Mouse (Mus musculus) olfactory bulb, adult 2 months (tissue): Measurements from ENCODE around the gene Synpo2l.

Experiments used
- CTCF ChIP-seq: fragments of 200-500 bp; IDR thresholded peaks from 2 replicates; pipeline ENCODE4 v1.5.1; 2012; ENCODE audit warnings: low read depth, mild to moderate bottlenecking, low read length, moderate library complexity; ENCODE audit not compliant: insufficient read depth
- POLR2A ChIP-seq: fragments of 200-500 bp; IDR thresholded peaks from 2 replicates; pipeline ENCODE4 v1.6.1; 2012; ENCODE audit warnings: mild to moderate bottlenecking, low read depth, low read length, moderate library complexity; ENCODE audit not compliant: insufficient read depth

DNA sequence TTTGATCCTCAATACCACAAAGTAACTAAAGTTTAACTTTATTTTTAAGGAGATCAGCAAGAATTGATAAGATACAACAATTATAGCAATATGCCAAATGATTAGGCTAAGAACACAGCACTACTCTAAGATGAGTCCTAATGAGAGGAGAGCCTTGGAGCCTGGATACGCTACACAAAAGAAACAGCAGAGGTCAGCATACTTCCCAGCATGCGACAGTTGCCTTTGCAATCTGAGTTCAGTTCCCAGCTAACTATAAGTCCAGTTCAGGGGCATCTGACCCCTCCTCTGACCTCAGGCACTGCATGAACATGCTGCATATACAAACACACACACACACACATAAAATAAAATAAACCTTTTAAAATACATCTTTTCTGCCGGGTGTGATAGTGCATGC lies 22.6 kb downstream of the Synpo2l start:
- TF ChIP-seq CTCF (no peak), POLR2A (no peak)
